Mouse (Mus musculus) cerebellum, adult 2 months (tissue): Measurements from ENCODE around the gene Dnmt3b.

ENCODE experiments used
- CTCF ChIP-seq: fragments of 200-500 bp; IDR thresholded peaks from 2 replicates; pipeline ENCODE4 v1.5.1; 2011; ENCODE audit warnings: low read depth, mild to moderate bottlenecking, control low read depth, low read length, moderate library complexity, borderline replicate concordance; ENCODE audit not compliant: insufficient read depth
- POLR2A ChIP-seq: fragments of 200-500 bp; IDR thresholded peaks from 2 replicates; pipeline ENCODE4 v1.6.1; 2011; ENCODE audit warnings: low read length, control low read depth, borderline replicate concordance; ENCODE audit not compliant: insufficient read depth

GRCm38 (mm10) chr2:153724871-153725270 is 75.6 kb downstream of the Dnmt3b start:
- TF ChIP-seq POLR2A (no peak), CTCF (no peak)
